Mouse (Mus musculus) E14TG2a.4 (cell line): ENCODE results near the gene Gm20388.

Experiments
- CTCF ChIP-seq: conservative IDR thresholded peaks from 2 replicates; pipeline ENCODE4 v1.5.1; 2014; ENCODE audit warnings: low read length
- POU5F1 ChIP-seq: IDR thresholded peaks from 2 replicates; pipeline ENCODE4 v1.6.1; 2014; ENCODE audit warnings: low read length, borderline replicate concordance

DNA sequence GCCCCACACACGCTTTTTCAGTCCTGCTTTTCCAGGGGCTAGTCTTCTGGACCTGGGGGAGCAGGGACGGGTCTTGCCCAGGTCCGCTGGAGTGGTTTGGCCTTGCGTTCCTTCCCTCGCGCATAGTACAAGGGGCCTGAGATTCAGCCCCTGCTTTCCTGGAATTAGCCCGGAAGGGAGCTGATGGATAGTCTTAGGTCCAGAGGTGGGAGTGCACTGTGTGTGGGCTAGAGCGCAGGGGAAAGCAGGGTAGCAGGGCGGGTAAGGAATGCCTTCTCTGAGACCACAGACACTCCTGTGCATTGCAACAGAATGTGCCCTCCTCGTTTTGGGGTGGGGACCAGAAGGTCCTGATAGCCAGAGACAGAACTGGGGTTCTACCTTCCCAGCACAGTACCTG is 2666.5 kb downstream of the Gm20388 start:
- no peak for TF ChIP-seq CTCF
- no peak for TF ChIP-seq POU5F1
